Mouse (Mus musculus) lung, embryonic 14.5 days (tissue): ENCODE data around the gene Fam166b. TPM values are rescaled to one million over a fixed set of nuclear protein-coding genes. Genes with fewer than 3 reads are reported as not detected.

Experiments
- ATAC-seq: fragments of 200-750 bp; cut with Nextera tagmentation; 2 replicates; pipeline ENCODE4 v1.8.0; 2017; ENCODE audit warnings: mild to moderate bottlenecking, moderate TSS enrichment, moderate library complexity; ENCODE audit not compliant: insufficient read depth
- DNase-seq: peaks from one replicate; pipeline ENCODE4 v3.0.0-alpha.2; 2015
- H3K27ac ChIP-seq: fragments of 300-500 bp; sonication (generic); 2 replicates; pipeline ENCODE4 v1.5.1; 2014; ENCODE audit warnings: low read depth, mild to moderate bottlenecking, moderate library complexity
- H3K27me3 ChIP-seq: fragments of 300-500 bp; sonication (generic); 2 replicates; pipeline ENCODE4 v1.6.1; 2014; ENCODE audit warnings: low read length, control low read depth; ENCODE audit not compliant: insufficient read depth
- H3K36me3 ChIP-seq: fragments of 300-500 bp; sonication (generic); 2 replicates; pipeline ENCODE4 v1.6.1; 2014; ENCODE audit warnings: control low read depth; ENCODE audit not compliant: insufficient read depth
- H3K4me1 ChIP-seq: fragments of 300-500 bp; sonication (generic); 2 replicates; pipeline ENCODE4 v1.6.1; 2014; ENCODE audit warnings: antibody characterized with exemption, control low read depth; ENCODE audit not compliant: insufficient read depth
- H3K4me2 ChIP-seq: fragments of 300-500 bp; sonication (generic); 2 replicates; pipeline ENCODE4 v1.6.1; 2014; ENCODE audit warnings: mild to moderate bottlenecking
- H3K4me3 ChIP-seq: fragments of 300-500 bp; sonication (generic); 2 replicates; pipeline ENCODE4 v1.5.1; 2014; ENCODE audit warnings: low read depth, low read length
- H3K9ac ChIP-seq: fragments of 300-500 bp; sonication (generic); 2 replicates; pipeline ENCODE4 v1.6.1; 2014
- H3K9me3 ChIP-seq: fragments of 300-500 bp; sonication (generic); 2 replicates; pipeline ENCODE4 v1.6.1; 2016; ENCODE audit warnings: low read depth, low read length, control low read depth
- CTCF ChIP-seq: IDR thresholded peaks from 2 replicates; pipeline ENCODE4 v1.5.1; 2016; ENCODE audit warnings: antibody characterized with exemption, low read depth
- WGBS: fragments of 180-500 bp; shearing (Covaris S2); extraction: QIAGEN DNeasy Blood & Tissue Kit; methylation state at CpG from one replicate; pipeline ENCODE4 v1.1.7; 2014; 5-methylcytosine and 5-hydroxymethylcytosine counted together
- polyA plus RNA-seq: library from polyadenylated mRNA; unstranded; fragments of >200 nt; fragmentation: Nextera tagmentation; extraction: Ambion mirVana; gene quantifications from 2 replicates; pipeline ENCODE4 v1.2.1, GENCODE M21; 2014

Gene Fam166b
- polyA plus RNA-seq, 1 experiment from 2014 or later, result 0.32 TPM

- Histone ChIP-seq H3K4me1 (peaks cover 3% of the 10 kb centered on the region; the same call in 1 of the 2 replicates), H3K9me3 (no peaks in the 10 kb centered on the region), H3K9ac (no peak overlapping the region), H3K27ac (peak overlapping the region; percentile 82), H3K27me3 (no peaks in the 10 kb centered on the region), H3K4me2 (0 out of 2 replicates have a peak overlapping the region, but pooled peaks have one; percentile 10), H3K36me3 (peaks cover 43% of the 10 kb centered on the region), H3K4me3 (no peak overlapping the region)
- TF ChIP-seq CTCF, result no peak
- DNase-seq (no peak), ATAC-seq (peak; percentile 50; the same call in 1 of the 2 replicates)
- 48% methylated on average over 16 of the region's 16 CpGs for WGBS
Measured at GRCm38 (mm10) chr4:43417269-43418062, 11.5 kb downstream of the Fam166b start.

GRCm38 (mm10) chr4:43416071-43416490 is 12.9 kb downstream of the Fam166b start:
- TF ChIP-seq CTCF, result no peak
- H3K27me3 ChIP-seq, result no peaks in the 10 kb centered on the region
- 92% methylated on average over 22 of the region's 22 CpGs for WGBS
- no peak overlapping the region for H3K4me2 ChIP-seq
- ATAC-seq (no peak), DNase-seq (no peak)
- no peak overlapping the region for H3K27ac ChIP-seq
- H3K4me3 ChIP-seq, result no peak overlapping the region
- no peaks in the 10 kb centered on the region for H3K9me3 ChIP-seq
- H3K9ac ChIP-seq, result no peak overlapping the region
- peaks cover 3% of the 10 kb centered on the region; the same call in 1 of the 2 replicates for H3K4me1 ChIP-seq
- peaks cover 34% of the 10 kb centered on the region for H3K36me3 ChIP-seq

DNA sequence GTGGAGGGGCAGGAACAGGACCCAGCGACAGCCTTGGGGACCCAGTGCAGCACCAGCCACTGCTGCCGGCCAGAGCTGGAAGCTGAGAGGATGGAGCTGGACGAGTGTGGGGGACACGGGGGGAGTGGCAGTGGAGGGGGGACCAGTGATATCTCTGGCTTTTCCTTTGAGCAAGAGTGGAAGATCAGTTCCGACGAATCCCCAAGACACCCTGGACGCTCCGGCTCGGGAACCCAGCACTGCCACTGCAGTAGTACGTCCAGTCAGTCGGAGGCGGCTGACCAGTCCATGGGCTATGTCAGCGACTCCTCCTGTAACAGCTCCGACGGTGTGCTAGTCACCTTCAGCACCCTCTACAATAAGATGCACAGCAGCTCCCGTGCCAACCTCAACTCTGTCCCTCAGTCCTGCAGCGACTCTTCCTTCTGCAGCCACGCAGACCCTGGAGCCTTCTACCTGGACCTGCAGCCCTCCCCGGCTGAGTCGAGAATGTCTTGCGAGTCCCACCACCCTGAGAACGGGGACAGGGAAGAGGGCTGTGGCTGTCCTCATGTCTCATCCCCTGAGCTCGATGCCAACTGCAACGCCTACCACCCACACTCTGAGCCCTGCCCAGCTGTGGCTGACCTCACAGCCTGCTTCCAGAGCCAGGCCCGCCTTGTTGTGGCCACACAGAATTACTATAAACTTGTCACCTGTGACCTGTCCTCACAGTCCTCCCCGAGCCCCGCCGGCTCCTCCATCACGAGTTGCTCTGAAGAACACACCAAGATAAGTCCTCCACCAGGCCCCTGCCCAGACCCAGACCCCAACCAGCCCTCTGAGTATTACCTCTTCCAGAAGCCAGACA is 13.5 kb downstream of the Fam166b start:
- no peak overlapping the region for H3K27ac ChIP-seq
- ATAC-seq (no peak), DNase-seq (no peak)
- TF ChIP-seq CTCF, result no peak
- 87% methylated on average over 29 of the region's 29 CpGs for WGBS
- peaks cover 3% of the 10 kb centered on the region; the same call in 1 of the 2 replicates for H3K4me1 ChIP-seq
- peaks cover 34% of the 10 kb centered on the region for H3K36me3 ChIP-seq
- no peak overlapping the region for H3K4me2 ChIP-seq
- H3K4me3 ChIP-seq, result no peak overlapping the region
- H3K27me3 ChIP-seq, result no peaks in the 10 kb centered on the region
- H3K9me3 ChIP-seq, result no peaks in the 10 kb centered on the region
- no peak overlapping the region for H3K9ac ChIP-seq

DNA sequence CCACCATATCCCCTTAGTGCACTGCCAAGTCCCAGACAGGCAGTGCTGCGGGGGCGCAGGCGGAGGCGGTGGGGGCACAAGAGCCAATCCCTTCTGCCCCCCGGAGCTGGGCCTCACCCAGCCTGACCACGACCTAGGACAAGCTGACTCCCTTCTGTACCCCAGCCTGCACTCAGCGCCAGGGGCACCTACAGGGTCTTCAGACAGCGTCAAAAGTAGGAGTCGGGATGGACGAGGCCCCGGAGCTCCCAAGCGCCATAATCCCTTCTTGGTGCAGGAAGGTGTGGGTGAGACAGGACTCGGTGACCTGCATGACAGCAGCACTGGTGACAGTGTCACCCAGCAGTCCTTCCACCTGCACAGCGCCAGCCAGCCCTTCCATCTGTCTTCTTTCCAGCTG is 14.2 kb downstream of the Fam166b start:
- ATAC-seq (no peak), DNase-seq (no peak)
- peaks cover 34% of the 10 kb centered on the region for H3K36me3 ChIP-seq
- WGBS, result 90% methylated on average over 14 of the region's 14 CpGs
- no peak overlapping the region for H3K9ac ChIP-seq
- H3K4me1 ChIP-seq, result no peaks in the 10 kb centered on the region; the same call in 1 of the 2 replicates
- H3K4me3 ChIP-seq, result no peak overlapping the region
- no peak overlapping the region for H3K27ac ChIP-seq
- H3K9me3 ChIP-seq, result no peaks in the 10 kb centered on the region
- no peak overlapping the region for H3K4me2 ChIP-seq
- no peak for TF ChIP-seq CTCF
- no peaks in the 10 kb centered on the region for H3K27me3 ChIP-seq

- Histone ChIP-seq H3K9me3 (no peaks in the 10 kb centered on the region), H3K27ac (peak overlapping the region; percentile 43; the same call in 1 of the 2 replicates), H3K4me2 (peak overlapping the region; percentile 68), H3K36me3 (no peaks in the 10 kb centered on the region), H3K9ac (peak overlapping the region; percentile 58), H3K4me3 (peak overlapping the region; percentile 47), H3K4me1 (peaks cover 4% of the 10 kb centered on the region; the same call in 1 of the 2 replicates), H3K27me3 (no peaks in the 10 kb centered on the region)
- WGBS, result 70% methylated on average over 12 of the region's 12 CpGs
- no peak for DNase-seq
- TF ChIP-seq CTCF, result no peak
- ATAC-seq, result no peak
Measured at GRCm38 (mm10) chr4:43407071-43407920, 21.6 kb downstream of the Fam166b start.

- Histone ChIP-seq H3K36me3 (no peaks in the 10 kb centered on the region), H3K9ac (peak overlapping the region; percentile 58), H3K4me2 (peak overlapping the region; percentile 68), H3K9me3 (no peaks in the 10 kb centered on the region), H3K4me1 (peaks cover 10% of the 10 kb centered on the region; the same call in 1 of the 2 replicates), H3K4me3 (peak overlapping the region; percentile 47), H3K27ac (peak overlapping the region; percentile 87), H3K27me3 (no peaks in the 10 kb centered on the region)
- peak; percentile 97 for ATAC-seq
- TF ChIP-seq CTCF, result peak; percentile 75
- WGBS, result 2% methylated on average over 28 of the region's 28 CpGs
- peak; percentile 94 for DNase-seq
Measured at GRCm38 (mm10) chr4:43406162-43406971, 22.6 kb downstream of the Fam166b start.
